Mouse (Mus musculus): Measurements from ENCODE around the gene Olfr39. TPM values are rescaled to one million over a fixed set of nuclear protein-coding genes. Genes with fewer than 3 reads are reported as not detected.
"Not testable (repeated sequence)": the region's sequence is repeated elsewhere in the genome, so short reads cannot be mapped to it uniquely, and the experiment has no call there.

Olfr39 gene
- not detected in 2 replicates for polyA plus RNA-seq (2012; rRNA removed)

DNA sequence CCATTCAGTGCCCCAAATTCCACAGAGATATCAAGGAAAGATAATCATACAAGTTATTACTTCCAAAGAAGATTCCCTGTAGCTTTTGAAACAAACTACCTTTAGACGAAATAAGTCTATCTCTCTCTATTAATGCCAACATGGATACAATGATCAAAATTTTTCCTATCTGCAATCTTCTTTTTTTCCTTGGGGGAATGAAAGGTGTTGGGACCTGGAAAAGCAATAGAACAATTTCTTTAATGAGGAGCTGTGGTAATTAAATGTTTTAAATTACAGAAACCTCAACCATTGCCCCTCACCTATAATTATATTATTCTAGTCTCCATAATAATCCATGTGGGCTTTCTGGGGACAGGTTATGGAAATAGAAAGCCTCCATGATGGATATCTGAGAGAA is at the start of gene Olfr39:
Olfr39 (plus strand) TSS at position 301 of the 400 bp plus-strand sequence.
- no peak for DNase-seq
- TF ChIP-seq CTCF (IDR thresholded peaks at IDR 0.05; ENCODE audit: borderline replicate concordance, insufficient read depth, low read depth, low read length) (no peak), POLR2A (IDR thresholded peaks at IDR 0.05; ENCODE audit: borderline replicate concordance, insufficient read depth, low read length) (no peak)
- WGBS: 86% methylated on average over 1 of the region's 1 CpGs

DNA sequence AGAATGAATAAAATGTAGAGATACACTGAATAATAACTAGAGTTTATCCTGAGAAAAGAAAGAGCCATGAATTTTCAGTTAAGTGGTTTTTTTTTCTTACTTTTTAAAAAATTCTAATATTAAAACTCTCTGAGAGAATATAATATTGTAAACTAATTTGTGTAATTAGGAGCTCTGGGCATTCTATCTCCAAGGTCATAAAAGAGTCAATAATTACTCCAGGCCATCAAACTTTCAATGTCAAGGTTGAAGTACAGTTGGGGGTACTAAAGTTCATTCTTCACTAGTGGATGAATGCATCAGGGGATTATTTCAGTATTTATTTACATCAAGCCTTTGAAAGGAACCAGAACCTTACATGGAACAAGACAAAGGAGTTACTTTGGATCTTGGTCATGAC is 45.3 kb upstream of the Olfr39 start, which contains the start of gene Olfr872:
Olfr872 (plus strand) TSS at position 301 of the 400 bp plus-strand sequence.
- Histone ChIP-seq H3K4me3 (replicated peaks; ENCODE audit: insufficient read depth, low read depth, low read length) (no peak within 1 kb of the TSS), H3K4me1 (ENCODE audit: control insufficient read depth, insufficient read depth, low read length) (no peaks in the 10 kb centered on the region), H3K27me3 (ENCODE audit: control insufficient read depth, insufficient read depth, low read length) (no peaks in the 10 kb centered on the region), H3K27ac (ENCODE audit: insufficient read depth, low read length) (no peak within 1 kb of the TSS)
- DNase-seq: no peak
- no peak for TF ChIP-seq CTCF (IDR thresholded peaks at IDR 0.05; ENCODE audit: borderline replicate concordance, insufficient read depth, low read depth, low read length)
- no peak for TF ChIP-seq POLR2A (IDR thresholded peaks at IDR 0.05; ENCODE audit: borderline replicate concordance, insufficient read depth, low read length)

More for the DNA sequence above, at the start of gene Olfr39:
- Histone ChIP-seq H3K27ac (ENCODE audit: insufficient read depth, low read length) (no peak within 1 kb of the TSS), H3K4me3 (replicated peaks; ENCODE audit: insufficient read depth, low read depth, low read length) (no peak within 1 kb of the TSS), H3K4me1 (ENCODE audit: control insufficient read depth, insufficient read depth, low read length) (no peaks in the 10 kb centered on the region), H3K27me3 (ENCODE audit: control insufficient read depth, insufficient read depth, low read length) (no peaks in the 10 kb centered on the region)

DNA sequence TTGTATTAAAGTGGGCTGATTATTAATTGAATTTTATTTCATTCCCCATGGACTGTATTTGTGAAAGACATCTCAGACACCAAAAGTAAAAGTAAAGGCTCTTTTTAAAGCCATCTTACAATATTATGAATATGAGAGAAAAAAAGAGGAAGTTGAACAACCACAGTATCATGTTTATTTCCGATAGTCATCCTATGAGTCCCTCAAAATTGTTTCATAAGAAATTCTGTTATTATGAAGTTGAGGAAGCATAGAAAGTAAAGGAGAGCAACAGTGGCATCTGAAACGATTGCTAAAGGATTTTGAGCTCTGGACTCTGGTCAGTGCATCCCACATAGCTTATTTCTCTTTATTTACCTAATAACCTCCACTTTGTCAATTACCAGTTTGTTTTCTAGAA is 44.8 kb upstream of the Olfr39 start:
- TF ChIP-seq POLR2A (IDR thresholded peaks at IDR 0.05; ENCODE audit: borderline replicate concordance, insufficient read depth, low read length) (no peak), CTCF (IDR thresholded peaks at IDR 0.05; ENCODE audit: borderline replicate concordance, insufficient read depth, low read depth, low read length) (no peak)
- Histone ChIP-seq H3K4me3 (replicated peaks; ENCODE audit: insufficient read depth, low read depth, low read length) (no peak overlapping the region), H3K4me1 (ENCODE audit: control insufficient read depth, insufficient read depth, low read length) (no peaks in the 10 kb centered on the region), H3K27me3 (ENCODE audit: control insufficient read depth, insufficient read depth, low read length) (no peaks in the 10 kb centered on the region), H3K27ac (ENCODE audit: insufficient read depth, low read length) (no peak overlapping the region)
- no peak for DNase-seq
- 59% methylated on average over 2 of the region's 2 CpGs for WGBS

DNA sequence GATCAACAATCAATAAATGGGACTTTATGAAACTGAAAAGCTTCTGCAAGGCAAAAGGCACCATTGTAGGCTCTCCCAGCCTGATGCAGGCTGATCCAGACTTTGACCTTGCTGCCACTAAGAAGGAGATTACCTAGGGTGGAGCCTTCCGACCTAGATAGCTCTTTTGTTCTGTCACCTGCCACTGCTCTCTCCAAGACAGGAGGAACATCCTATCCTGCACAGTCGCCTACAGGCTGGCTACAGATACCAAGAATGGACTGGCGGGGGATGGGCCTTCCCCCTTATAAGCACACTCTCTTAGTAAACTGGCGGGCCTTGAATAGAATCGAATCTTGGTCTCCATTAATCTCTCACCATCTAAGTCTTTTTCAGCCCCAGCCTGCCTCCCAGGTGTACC is 13.4 kb downstream of the Olfr39 start:
- H3K27ac ChIP-seq (ENCODE audit: insufficient read depth, low read length); DNase-seq; H3K27me3 ChIP-seq (ENCODE audit: control insufficient read depth, insufficient read depth, low read length); H3K4me3 ChIP-seq (replicated peaks; ENCODE audit: insufficient read depth, low read depth, low read length); H3K4me1 ChIP-seq (ENCODE audit: control insufficient read depth, insufficient read depth, low read length): not testable (repeated sequence)
- 87% methylated on average over 5 of the region's 5 CpGs for WGBS

DNA sequence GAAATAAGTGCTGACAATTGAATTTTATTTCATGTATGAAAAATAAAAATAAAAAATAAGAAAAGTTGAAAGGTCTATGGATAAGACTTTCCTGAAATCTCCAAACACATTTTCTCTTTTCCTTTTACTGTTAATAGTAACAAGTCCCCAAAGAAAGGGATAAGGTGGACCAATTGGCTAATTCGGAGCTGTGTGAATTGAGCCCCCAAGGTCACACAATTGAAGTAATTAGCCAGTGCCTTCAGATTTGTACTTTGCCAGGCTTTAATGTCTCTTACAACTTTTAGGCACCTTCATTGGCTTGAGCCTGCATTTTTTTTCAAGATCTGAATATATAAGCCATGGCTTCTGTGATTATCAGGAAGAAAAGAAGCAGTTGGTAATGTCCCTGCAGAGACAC is 16.1 kb downstream of the Olfr39 start, which contains the start of gene Olfr873:
Olfr873 (plus strand) TSS at position 301 of the 400 bp plus-strand sequence.
- Histone ChIP-seq H3K27me3 (ENCODE audit: control insufficient read depth, insufficient read depth, low read length) (no peaks in the 10 kb centered on the region), H3K4me1 (ENCODE audit: control insufficient read depth, insufficient read depth, low read length) (no peaks in the 10 kb centered on the region), H3K27ac (ENCODE audit: insufficient read depth, low read length) (no peak within 1 kb of the TSS), H3K4me3 (replicated peaks; ENCODE audit: insufficient read depth, low read depth, low read length) (no peak within 1 kb of the TSS)
- DNase-seq: no peak
- TF ChIP-seq POLR2A (IDR thresholded peaks at IDR 0.05; ENCODE audit: borderline replicate concordance, insufficient read depth, low read length): no peak
- TF ChIP-seq CTCF (IDR thresholded peaks at IDR 0.05; ENCODE audit: borderline replicate concordance, insufficient read depth, low read depth, low read length): no peak
- WGBS: 85% methylated on average over 1 of the region's 1 CpGs

DNA sequence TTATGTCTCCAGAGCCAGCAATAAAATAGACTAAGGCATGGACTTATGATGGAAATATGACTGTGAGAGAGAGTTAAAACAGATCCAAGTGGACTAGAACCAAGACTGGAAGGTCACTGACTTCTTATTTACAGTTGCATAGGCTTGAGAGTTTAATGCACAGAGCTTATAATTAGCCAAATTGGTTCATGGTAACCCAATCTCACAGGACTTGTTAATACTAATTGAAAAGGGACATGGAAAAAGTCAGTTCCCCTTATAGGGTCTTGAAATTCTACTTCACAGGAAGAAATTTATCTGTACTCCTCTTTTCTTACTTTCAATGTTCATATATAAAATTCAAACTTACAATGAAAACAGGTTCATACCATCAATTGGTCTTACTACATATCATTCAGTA is 53.8 kb downstream of the Olfr39 start, which contains the start of gene Olfr18:
Olfr18 (minus strand) TSS at position 101 of the 400 bp plus-strand sequence.
- Histone ChIP-seq H3K27ac (ENCODE audit: insufficient read depth, low read length) (no peak within 1 kb of the TSS), H3K4me3 (replicated peaks; ENCODE audit: insufficient read depth, low read depth, low read length) (no peak within 1 kb of the TSS), H3K27me3 (ENCODE audit: control insufficient read depth, insufficient read depth, low read length) (no peaks in the 10 kb centered on the region), H3K4me1 (ENCODE audit: control insufficient read depth, insufficient read depth, low read length) (no peaks in the 10 kb centered on the region)
- no peak for DNase-seq
- no peak for TF ChIP-seq CTCF (IDR thresholded peaks at IDR 0.05; ENCODE audit: borderline replicate concordance, insufficient read depth, low read depth, low read length)
- TF ChIP-seq POLR2A (IDR thresholded peaks at IDR 0.05; ENCODE audit: borderline replicate concordance, insufficient read depth, low read length): no peak

Other genes starting within 250 kb of the Olfr39 start
- not detected in 2 replicates for gene Olfr867, start 224.8 kb upstream of the Olfr39 start, polyA plus RNA-seq (2012; rRNA removed)
- not detected in 2 replicates for gene Olfr868, start 183.7 kb upstream of the Olfr39 start, polyA plus RNA-seq (2012; rRNA removed)
- not detected in 2 replicates for gene Olfr869, start 153.3 kb upstream of the Olfr39 start, polyA plus RNA-seq (2012; rRNA removed)
- gene Olfr870, start 108.3 kb upstream of the Olfr39 start, polyA plus RNA-seq (2012; rRNA removed): not detected in 2 replicates
- not detected in 2 replicates for gene Olfr871, start 70.1 kb upstream of the Olfr39 start, polyA plus RNA-seq (2012; rRNA removed)
- gene Olfr872, start 45.2 kb upstream of the Olfr39 start, polyA plus RNA-seq (2012; rRNA removed): not detected in 2 replicates
- not detected in 2 replicates for gene Olfr873, start 16.2 kb downstream of the Olfr39 start, polyA plus RNA-seq (2012; rRNA removed)
- gene Olfr18, start 53.7 kb downstream of the Olfr39 start, polyA plus RNA-seq (2012; rRNA removed): 0.10 TPM in 2 replicates
- gene Zfp560, start 102.8 kb downstream of the Olfr39 start, polyA plus RNA-seq (2012; rRNA removed): 18.6 and 21.1 TPM in 2 replicates
- 10.7 and 10.8 TPM in 2 replicates for gene Zfp26, start 177.8 kb downstream of the Olfr39 start, polyA plus RNA-seq (2012; rRNA removed)
- gene Zfp426, start 210.4 kb downstream of the Olfr39 start, polyA plus RNA-seq (2012; rRNA removed): 22.4 and 23.5 TPM in 2 replicates
- 19.5 and 23.6 TPM in 2 replicates for gene Zfp266, start 239.1 kb downstream of the Olfr39 start, polyA plus RNA-seq (2012; rRNA removed)